Mouse (Mus musculus) lung, embryonic 16.5 days (tissue): ENCODE measurements at regions not wholly inside any gene's neighbourhood (a gene's known extent, or its start where the extent isn't known, plus 50 kb on each side); places are given as distances from the start of the nearest gene placed in this dataset.
A peak's percentile ranks its signal among the peaks of the same experiment; 100 is the strongest.

ENCODE experiments used
- ATAC-seq: fragments of 200-750 bp; cut with Nextera tagmentation; 2 replicates; pipeline ENCODE4 v1.8.0; 2017; ENCODE audit warnings: low read depth, mild to moderate bottlenecking, moderate library complexity
- H3K27ac ChIP-seq: fragments of 300-500 bp; sonication (generic); 2 replicates; pipeline ENCODE4 v1.5.1; 2014; ENCODE audit warnings: mild to moderate bottlenecking, control low read depth, low read length
- H3K27me3 ChIP-seq: fragments of 300-500 bp; sonication (generic); 2 replicates; pipeline ENCODE4 v1.6.1; 2014; ENCODE audit warnings: low read depth, low read length, mixed read lengths; ENCODE audit not compliant: control insufficient read depth, insufficient read depth
- H3K36me3 ChIP-seq: fragments of 300-500 bp; sonication (generic); 2 replicates; pipeline ENCODE4 v1.6.1; 2014; ENCODE audit warnings: low read length; ENCODE audit not compliant: control insufficient read depth, insufficient read depth
- H3K4me1 ChIP-seq: fragments of 300-500 bp; sonication (generic); replicated peaks from 2 replicates; pipeline ENCODE4 v1.6.1; 2014; ENCODE audit warnings: low read length, mixed read lengths; ENCODE audit not compliant: control insufficient read depth, insufficient read depth
- H3K4me2 ChIP-seq: fragments of 300-500 bp; sonication (generic); 2 replicates; pipeline ENCODE4 v1.6.1; 2014; ENCODE audit warnings: low read depth, low read length, control low read depth
- H3K4me3 ChIP-seq: fragments of 300-500 bp; sonication (generic); 2 replicates; pipeline ENCODE4 v1.5.1; 2014; ENCODE audit warnings: mild to moderate bottlenecking, low read length, control low read depth
- H3K9ac ChIP-seq: fragments of 300-500 bp; sonication (generic); 2 replicates; pipeline ENCODE4 v1.6.1; 2014; ENCODE audit warnings: low read length, control low read depth
- H3K9me3 ChIP-seq: fragments of 300-500 bp; sonication (generic); 2 replicates; pipeline ENCODE4 v1.6.1; 2016; ENCODE audit warnings: low read length; ENCODE audit not compliant: control insufficient read depth
- WGBS: fragments of 180-500 bp; shearing (Covaris S2); extraction: QIAGEN DNeasy Blood & Tissue Kit; methylation state at CpG from one replicate; pipeline ENCODE4 v1.1.7; 2014; 5-methylcytosine and 5-hydroxymethylcytosine counted together

DNA sequence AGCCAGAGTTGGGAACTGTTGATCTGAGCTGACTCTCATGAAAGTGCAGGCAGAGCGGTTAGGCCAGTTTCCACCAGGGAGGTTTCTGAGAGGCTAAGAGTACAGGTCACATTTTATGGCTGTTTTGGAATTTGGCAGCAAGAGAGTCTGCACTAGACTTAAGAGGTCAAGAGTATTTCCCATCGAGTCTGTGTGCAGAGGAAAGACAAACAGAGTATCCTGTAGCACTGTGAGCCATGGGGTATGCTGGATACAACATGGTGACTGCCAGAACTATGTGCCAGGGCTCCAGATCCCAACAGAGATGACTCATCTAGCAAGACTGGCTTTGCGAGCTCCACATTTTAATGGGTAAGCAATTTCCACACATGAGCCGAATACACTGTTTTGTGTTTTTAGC, 146.0 kb upstream of the Mpped2 start:
- H3K4me3 ChIP-seq: no peak overlapping the region
- H3K9ac ChIP-seq: no peak overlapping the region
- no peaks in the 10 kb centered on the region for H3K9me3 ChIP-seq
- peak; percentile 96 for ATAC-seq
- no peaks in the 10 kb centered on the region for H3K36me3 ChIP-seq
- no peak overlapping the region for H3K27ac ChIP-seq
- H3K4me1 ChIP-seq: no peaks in the 10 kb centered on the region
- no peak overlapping the region for H3K4me2 ChIP-seq
- 37% methylated on average over 4 of the region's 4 CpGs for WGBS
- no peaks in the 10 kb centered on the region for H3K27me3 ChIP-seq

DNA sequence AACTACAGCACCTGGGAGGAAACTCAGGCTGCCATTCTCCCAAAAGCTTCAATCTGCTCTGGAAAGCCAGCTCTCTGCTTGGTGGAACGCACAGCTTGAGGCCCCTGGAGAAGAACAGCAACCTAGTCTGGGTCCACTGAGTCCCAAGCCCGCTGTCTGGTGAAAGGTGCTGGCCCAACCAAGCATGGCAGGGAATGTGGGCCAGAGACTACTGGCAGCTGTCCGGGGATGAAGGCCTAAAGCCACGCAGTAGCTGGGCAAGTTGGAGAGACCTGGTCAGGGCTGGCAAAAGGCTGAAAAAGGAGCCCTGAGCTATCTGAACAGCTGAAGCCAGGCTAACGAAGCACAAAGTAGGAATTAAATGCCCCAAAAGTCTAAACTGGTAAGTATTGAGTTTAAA, 139.4 kb upstream of the Mpped2 start:
- WGBS: 82% methylated on average over 5 of the region's 5 CpGs

DNA sequence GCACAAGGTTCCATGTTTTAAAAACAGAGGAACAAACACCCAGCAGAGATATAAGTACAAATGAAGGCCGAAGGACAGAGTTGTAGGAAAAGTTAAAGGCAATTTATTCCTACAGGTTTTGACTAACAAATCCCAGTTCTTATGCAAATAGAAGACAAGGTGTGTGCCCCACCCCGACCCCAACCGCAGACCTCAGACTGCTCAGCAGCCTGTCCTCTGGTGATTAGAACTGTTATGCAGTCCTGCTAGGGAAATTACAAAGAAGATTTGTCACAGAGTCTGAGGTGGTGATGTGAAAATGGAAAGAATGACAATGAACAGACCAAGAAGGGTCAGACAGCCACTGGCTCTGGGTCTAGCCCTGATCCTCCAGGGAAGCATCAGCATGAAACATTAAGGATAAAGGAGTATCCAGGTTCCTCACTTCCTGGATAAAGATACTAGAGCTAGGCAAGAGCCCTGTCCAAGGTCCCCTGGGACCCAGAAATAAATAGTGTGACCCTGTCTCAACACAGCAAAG, 131.4 kb upstream of the Mpped2 start:
- Histone ChIP-seq H3K4me2 (no peak overlapping the region), H3K9ac (no peak overlapping the region), H3K36me3 (no peaks in the 10 kb centered on the region), H3K9me3 (no peaks in the 10 kb centered on the region), H3K4me3 (no peak overlapping the region), H3K4me1 (no peaks in the 10 kb centered on the region), H3K27ac (no peak overlapping the region), H3K27me3 (no peaks in the 10 kb centered on the region)
- no peak for ATAC-seq
- 61% methylated on average over 3 of the region's 3 CpGs for WGBS

More for the DNA sequence above, 139.4 kb upstream of the Mpped2 start:
- ATAC-seq: no peak
- Histone ChIP-seq H3K4me2 (no peak overlapping the region), H3K36me3 (no peaks in the 10 kb centered on the region), H3K9me3 (no peaks in the 10 kb centered on the region), H3K4me3 (no peak overlapping the region), H3K4me1 (no peaks in the 10 kb centered on the region), H3K9ac (no peak overlapping the region), H3K27ac (no peak overlapping the region), H3K27me3 (no peaks in the 10 kb centered on the region)

DNA sequence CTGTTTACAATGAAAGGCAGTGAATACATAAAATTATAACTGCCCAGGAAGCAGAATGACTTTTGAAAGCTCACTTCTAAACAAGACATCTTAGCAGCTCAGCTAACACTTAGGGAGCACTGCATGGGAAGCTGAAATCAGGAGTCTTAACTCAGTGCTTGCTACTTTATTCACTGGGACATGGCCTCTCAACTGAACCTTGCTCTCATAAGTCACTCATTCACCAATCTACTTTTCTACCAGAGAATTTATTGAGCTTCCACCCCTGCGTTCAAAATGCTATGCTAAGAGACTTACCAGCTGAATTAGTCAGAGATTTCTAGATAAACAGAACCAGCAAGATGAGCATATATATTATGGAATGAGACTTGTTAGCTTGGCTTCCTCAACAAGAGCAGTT, 122.8 kb upstream of the Mpped2 start:
- no peak overlapping the region for H3K27ac ChIP-seq
- H3K4me1 ChIP-seq: no peaks in the 10 kb centered on the region
- H3K36me3 ChIP-seq: no peaks in the 10 kb centered on the region
- no peaks in the 10 kb centered on the region for H3K27me3 ChIP-seq
- no peak overlapping the region for H3K4me3 ChIP-seq
- 79% methylated on average over 1 of the region's 1 CpGs for WGBS
- H3K9ac ChIP-seq: no peak overlapping the region
- no peaks in the 10 kb centered on the region for H3K9me3 ChIP-seq
- H3K4me2 ChIP-seq: no peak overlapping the region
- no peak for ATAC-seq

DNA sequence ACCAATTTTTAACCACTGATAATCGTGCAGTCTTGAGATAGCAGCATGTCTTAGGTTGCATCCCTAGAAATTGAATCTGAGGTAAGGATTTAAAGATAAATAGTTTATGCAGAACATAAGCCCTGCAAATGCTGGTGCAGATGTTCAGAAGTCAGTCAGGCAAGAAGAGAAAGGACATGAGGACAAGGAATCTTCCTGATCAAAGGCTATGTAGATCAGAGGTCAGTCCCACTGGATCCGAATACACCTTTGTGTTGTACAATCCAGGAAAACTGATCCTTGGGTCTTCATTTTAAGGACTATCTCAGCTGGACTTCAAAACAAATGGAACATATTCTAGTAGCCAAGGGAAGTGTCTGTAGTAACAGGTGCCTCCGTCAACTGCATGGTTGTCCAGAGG, 121.7 kb upstream of the Mpped2 start:
- ATAC-seq: no peak
- no peak overlapping the region for H3K4me3 ChIP-seq
- WGBS: 85% methylated on average over 3 of the region's 3 CpGs

DNA sequence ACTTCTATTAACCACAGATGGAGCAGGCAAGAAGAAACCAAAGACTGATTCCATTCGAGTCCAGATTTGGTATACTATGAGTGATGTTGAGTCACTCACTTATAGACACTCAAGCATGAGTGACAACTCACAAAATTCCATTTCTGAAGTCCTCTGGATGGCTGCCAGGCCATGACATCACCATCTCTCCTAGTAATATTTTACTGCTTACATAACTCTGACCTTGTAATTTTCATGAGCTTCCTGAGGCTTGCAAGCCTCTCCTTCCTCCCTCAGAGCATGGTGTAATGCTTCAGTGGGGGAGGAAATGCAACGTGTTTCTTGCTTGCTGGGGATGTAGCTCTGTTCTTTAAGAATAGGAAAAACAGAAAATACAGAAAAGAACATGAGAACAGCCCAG, 121.2 kb upstream of the Mpped2 start:
- Histone ChIP-seq H3K4me3 (no peak overlapping the region), H3K36me3 (no peaks in the 10 kb centered on the region), H3K4me1 (no peaks in the 10 kb centered on the region), H3K9me3 (no peaks in the 10 kb centered on the region), H3K27ac (no peak overlapping the region), H3K9ac (no peak overlapping the region), H3K27me3 (no peaks in the 10 kb centered on the region), H3K4me2 (no peak overlapping the region)
- ATAC-seq: no peak
- 33% methylated on average over 2 of the region's 2 CpGs for WGBS

More for the DNA sequence above, 121.7 kb upstream of the Mpped2 start:
- no peaks in the 10 kb centered on the region for H3K4me1 ChIP-seq
- no peak overlapping the region for H3K4me2 ChIP-seq
- H3K27ac ChIP-seq: no peak overlapping the region
- no peaks in the 10 kb centered on the region for H3K27me3 ChIP-seq
- no peaks in the 10 kb centered on the region for H3K9me3 ChIP-seq
- no peak overlapping the region for H3K9ac ChIP-seq
- H3K36me3 ChIP-seq: no peaks in the 10 kb centered on the region

DNA sequence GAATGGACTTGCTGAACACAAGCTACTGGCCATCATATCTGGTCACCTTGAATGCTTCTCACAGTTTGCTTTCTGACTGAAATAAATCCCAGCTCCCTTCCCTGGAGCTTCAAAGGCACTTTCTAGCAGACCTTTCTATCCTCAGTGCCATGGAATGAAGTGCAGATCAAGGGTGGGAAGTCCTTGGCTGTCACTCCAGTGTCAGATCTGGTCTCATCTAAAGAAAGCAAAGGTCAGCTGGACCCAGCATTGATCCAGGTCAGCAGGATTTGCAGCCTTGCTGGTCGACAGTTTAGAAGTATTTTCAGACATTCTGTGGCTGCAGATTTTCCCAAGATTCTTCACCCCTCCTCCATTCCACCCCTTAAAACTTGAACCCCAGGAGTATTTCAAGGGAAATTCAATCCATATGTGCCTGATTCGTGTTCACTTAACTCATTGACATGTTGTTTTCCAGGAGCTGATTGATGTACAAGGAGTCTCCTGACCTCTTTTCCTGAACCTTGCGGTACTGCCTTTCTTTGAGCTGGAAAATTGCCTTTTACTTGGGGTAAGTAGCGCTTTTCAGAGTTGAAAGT, 116.2 kb upstream of the Mpped2 start:
- no peak for ATAC-seq
- no peaks in the 10 kb centered on the region for H3K9me3 ChIP-seq
- no peak overlapping the region for H3K4me3 ChIP-seq
- H3K4me2 ChIP-seq: no peak overlapping the region
- H3K9ac ChIP-seq: no peak overlapping the region
- H3K27ac ChIP-seq: no peak overlapping the region
- 34% methylated on average over 4 of the region's 4 CpGs for WGBS
- peaks cover 6% of the 10 kb centered on the region for H3K4me1 ChIP-seq
- H3K27me3 ChIP-seq: no peaks in the 10 kb centered on the region
- no peaks in the 10 kb centered on the region for H3K36me3 ChIP-seq

DNA sequence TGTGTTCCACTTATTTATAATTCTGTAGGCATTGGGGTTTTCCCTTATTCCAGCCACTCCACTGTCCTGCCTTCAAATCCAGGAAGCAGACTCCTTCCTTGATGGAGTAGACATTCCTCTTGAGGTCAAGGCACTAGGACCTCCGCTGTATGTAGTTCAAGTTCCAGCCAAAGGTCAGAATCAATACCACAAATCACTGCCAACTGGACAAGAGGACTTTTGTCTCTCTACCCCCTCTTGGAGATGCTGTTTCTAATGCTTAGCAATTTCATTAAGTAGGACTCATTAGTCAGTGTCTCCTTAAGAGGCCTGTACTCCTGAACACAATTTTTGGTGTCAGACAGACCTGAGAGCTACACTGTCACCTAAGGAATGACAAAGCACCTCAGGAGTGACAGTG, 115.0 kb upstream of the Mpped2 start:
- Histone ChIP-seq H3K27me3 (no peaks in the 10 kb centered on the region), H3K27ac (no peak overlapping the region)
- ATAC-seq: no peak

DNA sequence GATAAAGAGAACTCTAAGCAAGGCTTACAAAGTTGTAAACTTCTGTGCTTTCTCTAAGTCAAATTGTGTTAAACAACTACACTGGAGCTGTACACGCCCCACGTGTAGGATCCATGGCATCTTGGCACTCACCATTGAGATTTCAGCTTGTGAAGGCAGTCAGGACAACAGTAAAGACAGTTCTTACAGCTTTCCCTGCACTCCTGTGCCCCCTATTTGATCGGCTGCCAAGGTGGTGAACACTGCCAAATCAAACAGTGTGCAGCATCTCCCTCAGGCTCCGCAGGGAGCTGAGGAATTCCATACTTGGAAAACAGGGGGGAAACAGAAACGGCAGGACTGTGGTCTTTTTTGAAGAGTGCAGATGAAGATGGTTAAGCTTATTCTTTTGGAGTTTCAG, 112.4 kb upstream of the Mpped2 start:
- Histone ChIP-seq H3K4me1 (peaks cover 6% of the 10 kb centered on the region), H3K4me3 (no peak overlapping the region), H3K4me2 (no peak overlapping the region), H3K36me3 (no peaks in the 10 kb centered on the region), H3K27ac (no peak overlapping the region), H3K9ac (no peak overlapping the region), H3K9me3 (no peaks in the 10 kb centered on the region), H3K27me3 (no peaks in the 10 kb centered on the region)
- 17% methylated on average over 5 of the region's 5 CpGs for WGBS
- ATAC-seq: peak; percentile 54

More for the DNA sequence above, 115.0 kb upstream of the Mpped2 start:
- Histone ChIP-seq H3K9me3 (no peaks in the 10 kb centered on the region), H3K9ac (no peak overlapping the region), H3K36me3 (no peaks in the 10 kb centered on the region), H3K4me3 (no peak overlapping the region), H3K4me1 (peaks cover 6% of the 10 kb centered on the region), H3K4me2 (no peak overlapping the region)
- WGBS: 57% methylated on average over 1 of the region's 1 CpGs

DNA sequence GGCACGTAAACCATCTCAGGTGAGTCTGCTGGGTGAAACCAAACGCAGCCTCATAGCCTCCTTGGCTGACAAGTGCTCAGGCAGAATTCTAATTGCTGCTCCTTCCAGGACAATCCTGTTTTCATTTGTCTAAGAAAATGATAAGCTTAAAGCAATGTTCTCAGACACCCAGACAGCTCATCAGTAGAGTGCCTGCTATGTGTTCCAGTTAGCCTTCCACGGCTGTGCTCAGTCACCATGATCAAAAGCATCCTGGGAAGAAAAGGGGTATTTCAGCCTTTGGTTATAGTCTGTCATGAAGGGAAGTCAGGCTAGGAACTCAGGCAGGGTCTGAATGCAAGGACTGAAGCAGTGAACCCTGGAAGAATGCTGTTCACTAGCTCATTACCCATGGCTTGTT, 71.8 kb upstream of the Mpped2 start:
- Histone ChIP-seq H3K4me1 (no peaks in the 10 kb centered on the region), H3K9ac (no peak overlapping the region), H3K4me3 (no peak overlapping the region), H3K9me3 (no peaks in the 10 kb centered on the region), H3K27ac (no peak overlapping the region), H3K4me2 (no peak overlapping the region), H3K36me3 (no peaks in the 10 kb centered on the region), H3K27me3 (no peaks in the 10 kb centered on the region)
- 75% methylated on average over 3 of the region's 3 CpGs for WGBS
- ATAC-seq: no peak
